Mouse (Mus musculus): ENCODE data around the gene Tcf23.

Gene Tcf23

GRCm38 (mm10) chr5:30949654-30950326 is 18.7 kb upstream of the Tcf23 start:
- peak; percentile 71 to 90 for DNase-seq (ENCODE audit: low spot score in 2 of 2)

GRCm38 (mm10) chr5:30950451-30950850 is 18.0 kb upstream of the Tcf23 start:
- no peak for DNase-seq (ENCODE audit: low spot score in 2 of 2)

GRCm38 (mm10) chr5:30950922-30951321 is 17.5 kb upstream of the Tcf23 start:
- DNase-seq (ENCODE audit: low spot score in 2 of 2), result no peak

DNA sequence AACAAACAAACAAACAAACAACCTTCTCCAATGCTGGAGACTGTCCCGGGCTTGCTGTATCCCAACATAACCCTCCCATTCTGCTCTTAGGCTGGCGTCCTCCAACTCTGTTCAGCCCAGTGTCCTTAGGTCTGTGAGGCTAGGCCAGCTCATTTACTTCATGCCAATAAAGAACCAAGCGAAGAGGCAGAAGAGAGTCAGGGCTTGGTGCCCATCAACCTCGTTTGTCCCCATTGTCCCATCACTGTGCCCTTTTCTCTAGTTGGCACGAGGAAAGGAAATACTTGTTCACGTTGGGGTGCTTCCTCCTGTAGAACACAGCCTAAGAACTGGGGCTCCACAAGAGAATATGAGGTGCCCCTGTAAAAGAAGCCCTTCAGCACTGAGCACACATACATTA is 16.8 kb upstream of the Tcf23 start:
- no peak for DNase-seq (ENCODE audit: low spot score in 2 of 2)

GRCm38 (mm10) chr5:30952551-30952950 is 15.9 kb upstream of the Tcf23 start:
- DNase-seq (ENCODE audit: low spot score in 2 of 2), result no peak

- no peak for DNase-seq (ENCODE audit: low spot score in 2 of 2)
These were observed 14.4 kb upstream of the Tcf23 start for GRCm38 (mm10) chr5:30954065-30954464.

DNA sequence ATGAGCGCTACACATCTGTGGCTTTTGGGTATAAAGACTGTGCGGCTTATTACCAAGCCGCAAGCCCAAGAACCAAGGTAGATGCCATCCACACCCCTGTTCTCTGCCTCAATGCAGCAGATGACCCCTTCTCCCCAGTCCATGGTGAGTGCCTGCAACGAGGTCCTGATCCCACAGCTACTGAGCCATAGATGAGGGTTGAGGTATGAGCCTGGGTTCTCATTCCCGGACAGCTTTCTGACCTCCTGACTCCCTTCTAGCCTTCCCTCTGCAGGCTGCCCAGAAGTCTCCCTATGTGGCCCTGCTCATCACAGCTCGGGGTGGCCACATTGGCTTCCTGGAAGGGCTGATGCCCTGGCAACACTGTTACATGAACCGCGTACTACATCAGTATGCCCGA is 13.9 kb upstream of the Tcf23 start:
- DNase-seq (ENCODE audit: low spot score in 2 of 2), result no peak

- no peak for DNase-seq (ENCODE audit: low spot score in 2 of 2)
These were observed 12.7 kb upstream of the Tcf23 start for GRCm38 (mm10) chr5:30955751-30956150.

- DNase-seq (ENCODE audit: low spot score in 2 of 2), result no peak
These were observed 10.6 kb upstream of the Tcf23 start for GRCm38 (mm10) chr5:30957891-30958290.

- no peak for DNase-seq (ENCODE audit: low spot score in 2 of 2)
These were observed 9.1 kb upstream of the Tcf23 start for GRCm38 (mm10) chr5:30959198-30959854.

DNA sequence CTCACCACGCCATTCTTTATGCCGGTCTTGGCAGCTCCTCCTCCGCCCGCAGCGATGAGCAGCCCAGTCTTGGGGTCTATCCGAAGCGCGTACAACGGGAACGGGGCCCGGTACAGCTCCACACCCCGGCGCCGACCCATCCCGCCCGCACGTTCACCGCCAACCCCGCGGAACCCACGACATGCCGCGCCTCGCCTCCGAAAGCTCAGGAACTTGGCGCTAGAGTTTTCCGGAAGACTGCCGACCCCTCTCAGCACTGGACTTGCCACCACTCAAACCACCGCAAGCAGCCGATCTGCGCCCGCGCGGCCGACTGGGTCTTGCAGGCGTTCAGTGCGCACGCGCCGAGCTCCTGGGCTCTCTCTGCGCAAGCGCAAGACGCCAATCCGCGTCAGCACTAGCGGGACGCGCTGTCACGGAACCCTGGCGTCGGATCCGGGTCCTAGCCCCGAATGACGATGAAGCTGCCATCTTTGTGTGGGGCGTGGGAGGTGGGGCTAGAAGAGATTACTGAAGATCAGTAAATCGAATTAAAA is 8.4 kb upstream of the Tcf23 start, which contains the start of gene Preb:
TSS of gene Preb (minus strand) at position 396 of the 536 bp plus-strand sequence.
- DNase-seq (ENCODE audit: low spot score in 2 of 2), result peak; percentile 97 to 98

DNA sequence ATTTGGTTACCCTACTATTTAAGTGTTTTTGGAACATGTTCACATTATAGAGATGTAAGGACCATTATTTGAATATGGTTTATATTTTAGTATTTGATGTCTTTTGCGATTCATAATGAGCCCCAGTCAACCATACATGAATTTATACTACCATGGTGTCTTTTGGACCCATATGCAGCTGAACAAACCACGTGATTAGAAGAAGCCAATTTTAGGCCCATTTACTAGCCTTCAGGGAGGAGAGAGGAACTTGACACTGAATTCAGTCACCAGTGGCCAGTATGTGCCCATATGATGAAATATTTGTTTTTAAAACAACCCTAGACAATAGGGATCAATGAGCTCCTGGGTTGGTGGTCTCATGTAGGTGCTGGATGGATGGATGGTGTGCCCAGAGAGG is 7.6 kb upstream of the Tcf23 start:
- DNase-seq (ENCODE audit: low spot score in 2 of 2), result no peak

DNA sequence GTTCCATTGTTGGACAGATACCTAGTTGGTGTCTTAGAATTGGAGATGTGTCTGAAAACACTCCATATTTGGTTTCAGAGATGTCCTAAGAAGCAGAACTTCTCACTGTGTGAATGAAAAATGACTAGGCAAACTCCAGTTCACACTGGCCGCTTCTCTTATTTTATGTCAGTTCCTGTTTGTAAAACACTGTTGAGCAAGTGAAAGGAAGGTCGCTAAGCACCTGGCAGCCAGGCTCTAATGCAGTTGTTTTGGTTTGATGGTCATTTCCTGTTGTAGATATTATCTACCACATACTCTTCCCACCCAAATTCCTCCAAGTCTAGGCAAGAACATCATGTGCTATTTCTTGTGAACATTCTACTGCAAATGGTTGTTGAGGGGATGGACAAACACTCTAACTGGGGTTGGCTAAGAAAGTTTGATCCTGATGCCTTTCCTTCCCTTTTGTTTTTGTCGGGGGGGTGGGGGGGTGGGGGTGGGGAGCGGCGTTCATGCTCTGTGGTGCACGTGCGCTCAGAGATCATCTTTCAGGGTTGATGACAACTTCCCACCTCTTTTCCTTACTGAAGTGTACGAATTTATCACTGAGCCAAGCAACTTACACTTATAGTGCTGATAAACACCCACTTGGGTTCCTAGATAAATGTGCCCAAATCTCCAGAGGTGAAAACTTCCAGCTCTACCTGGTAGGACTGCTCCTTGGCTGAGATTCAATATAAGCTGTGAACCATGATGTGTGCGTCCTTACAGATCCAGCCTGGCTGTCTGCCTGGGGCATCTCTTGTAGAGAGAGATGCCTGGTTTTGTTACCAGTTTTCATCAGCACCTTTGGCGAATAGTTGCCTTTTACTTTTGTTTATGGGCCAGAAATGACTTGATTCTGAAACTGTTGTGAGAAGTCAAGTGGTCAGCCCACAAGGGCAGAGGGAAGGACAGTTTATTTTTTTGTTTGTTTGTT is 6.6 kb upstream of the Tcf23 start:
- peak in 1 of 2 experiments; percentile 35 for DNase-seq (ENCODE audit: low spot score in 2 of 2)

DNA sequence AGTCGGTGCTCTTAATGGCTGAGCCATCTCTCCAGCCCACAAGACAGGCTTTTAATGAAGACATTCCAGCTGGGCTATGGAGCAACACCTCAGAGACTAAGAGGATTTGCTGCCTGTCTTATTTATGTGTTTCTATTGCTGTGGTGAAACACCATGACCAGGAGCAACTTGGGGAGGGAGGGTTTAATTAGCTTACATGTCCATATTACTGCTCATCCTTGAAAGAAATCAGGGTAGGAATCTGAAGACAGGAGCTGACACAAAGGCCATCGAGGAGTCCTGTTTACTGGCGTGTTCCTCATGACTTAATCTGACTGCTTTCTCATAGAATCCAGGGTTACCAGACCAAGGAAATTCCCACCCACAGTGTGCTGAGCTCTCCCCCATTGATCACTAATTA is 4.5 kb upstream of the Tcf23 start:
- no peak for DNase-seq (ENCODE audit: low spot score in 2 of 2)

- DNase-seq (ENCODE audit: low spot score in 2 of 2), result no peak
These were observed 2.3 kb upstream of the Tcf23 start for GRCm38 (mm10) chr5:30966189-30966588.

DNA sequence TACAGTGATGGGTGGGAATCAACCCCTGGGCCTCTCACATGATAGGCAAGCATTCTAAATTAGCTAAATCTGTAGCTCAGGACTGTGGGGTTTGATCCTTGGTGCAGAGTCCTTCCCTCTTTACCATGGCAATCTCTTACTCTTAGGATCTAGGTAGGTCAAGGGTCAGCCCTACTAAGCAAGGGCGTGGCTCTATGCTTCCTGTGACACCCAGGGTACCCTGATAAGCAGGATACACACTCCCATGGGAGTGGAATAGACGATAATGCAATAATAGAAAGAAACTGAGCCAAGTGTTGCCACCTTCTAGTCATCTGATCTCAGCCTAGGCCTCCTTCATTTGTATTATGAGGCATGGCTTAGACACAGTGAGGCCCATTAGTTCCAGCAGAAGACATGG is 978 bp downstream of the Tcf23 start:
- no peak for DNase-seq (ENCODE audit: low spot score in 2 of 2)

- no peak for DNase-seq (ENCODE audit: low spot score in 2 of 2)
These were observed 6.6 kb downstream of the Tcf23 start for GRCm38 (mm10) chr5:30974870-30975656.

GRCm38 (mm10) chr5:30982357-30982756 is 13.9 kb downstream of the Tcf23 start:
- DNase-seq (ENCODE audit: low spot score in 2 of 2), result no peak

GRCm38 (mm10) chr5:30992980-30993676 is 24.7 kb downstream of the Tcf23 start:
- DNase-seq (ENCODE audit: low spot score in 2 of 2), result no peak

GRCm38 (mm10) chr5:30994074-30994473 is 25.6 kb downstream of the Tcf23 start:
- DNase-seq (ENCODE audit: low spot score in 2 of 2), result no peak

All from spleen, postnatal 10 days (tissue).